Mouse (Mus musculus) embryonic facial prominence, embryonic 12.5 days (tissue): ENCODE measurements around the gene Syde2. TPM values are rescaled to one million over a fixed set of nuclear protein-coding genes. Genes with fewer than 3 reads are reported as not detected.
"Not testable (repeated sequence)": the region's sequence is repeated elsewhere in the genome, so short reads cannot be mapped to it uniquely, and the experiment has no call there.

Experiments
- ATAC-seq: fragments of 200-750 bp; cut with Nextera tagmentation; 2 replicates; pipeline ENCODE4 v1.8.0; 2017; ENCODE audit not compliant: insufficient number of reproducible peaks, insufficient read depth, low FRiP score, low TSS enrichment
- H3K27ac ChIP-seq: fragments of 300-500 bp; sonication (generic); 2 replicates; pipeline ENCODE4 v1.5.1; 2016; ENCODE audit warnings: mild to moderate bottlenecking
- H3K27me3 ChIP-seq: fragments of 300-500 bp; sonication (generic); 2 replicates; pipeline ENCODE4 v1.6.1; 2016; ENCODE audit warnings: mild to moderate bottlenecking, moderate library complexity
- H3K36me3 ChIP-seq: fragments of 300-500 bp; sonication (generic); 2 replicates; pipeline ENCODE4 v1.6.1; 2016; ENCODE audit warnings: mild to moderate bottlenecking
- H3K4me1 ChIP-seq: fragments of 300-500 bp; sonication (generic); 2 replicates; pipeline ENCODE4 v1.6.1; 2016
- H3K4me2 ChIP-seq: fragments of 300-500 bp; sonication (generic); replicated peaks from 2 replicates; pipeline ENCODE4 v1.6.1; 2016; ENCODE audit warnings: mild to moderate bottlenecking, moderate library complexity
- H3K4me3 ChIP-seq: fragments of 300-500 bp; sonication (generic); 2 replicates; pipeline ENCODE4 v1.5.1; 2016; ENCODE audit warnings: mild to moderate bottlenecking
- H3K9ac ChIP-seq: fragments of 300-500 bp; sonication (generic); 2 replicates; pipeline ENCODE4 v1.6.1; 2016; ENCODE audit warnings: mild to moderate bottlenecking, moderate library complexity
- H3K9me3 ChIP-seq: fragments of 300-500 bp; sonication (generic); 2 replicates; pipeline ENCODE4 v1.6.1; 2016; ENCODE audit warnings: mild to moderate bottlenecking, moderate library complexity
- WGBS: fragments of 180-500 bp; shearing (Covaris S2); methylation state at CpG from one replicate; pipeline ENCODE4 v1.1.7; 2016; 5-methylcytosine and 5-hydroxymethylcytosine counted together
- polyA plus RNA-seq: library from polyadenylated mRNA; unstranded; fragments of >200 nt; fragmentation: Nextera tagmentation; extraction: Ambion mirVana; gene quantifications from 2 replicates; pipeline ENCODE4 v1.2.1, GENCODE M21; 2016

Syde2 gene
- polyA plus RNA-seq, 1 experiment from 2014 or later: 2.9 TPM

- H3K4me3 ChIP-seq: no peak overlapping the region
- WGBS: 70% methylated on average over 17 of the region's 17 CpGs
- 0 out of 2 replicates have a peak, but pooled peaks cover under 1% of the 10 kb centered on the region for H3K9me3 ChIP-seq
- H3K27me3 ChIP-seq: no peaks in the 10 kb centered on the region
- ATAC-seq: no peak
- H3K4me2 ChIP-seq: no peak overlapping the region
- no peak overlapping the region for H3K27ac ChIP-seq
- H3K36me3 ChIP-seq: no peaks in the 10 kb centered on the region
- H3K4me1 ChIP-seq: peaks cover 7% of the 10 kb centered on the region
- H3K9ac ChIP-seq: no peak overlapping the region
Measured at GRCm38 (mm10) chr3:145951287-145952165, 36.1 kb upstream of the Syde2 start.

GRCm38 (mm10) chr3:145952945-145953344 is 34.7 kb upstream of the Syde2 start:
- 89% methylated on average over 7 of the region's 7 CpGs for WGBS
- ATAC-seq: no peak
- Histone ChIP-seq H3K27ac (no peak overlapping the region), H3K4me3 (no peak overlapping the region), H3K36me3 (no peaks in the 10 kb centered on the region), H3K9me3 (0 out of 2 replicates have a peak, but pooled peaks cover 3% of the 10 kb centered on the region), H3K4me2 (no peak overlapping the region), H3K9ac (no peak overlapping the region), H3K27me3 (no peaks in the 10 kb centered on the region), H3K4me1 (peaks cover 7% of the 10 kb centered on the region)

- H3K4me1 ChIP-seq: peaks cover 7% of the 10 kb centered on the region
- WGBS: 88% methylated on average over 2 of the region's 2 CpGs
Measured at GRCm38 (mm10) chr3:145953411-145953810, 34.3 kb upstream of the Syde2 start.

GRCm38 (mm10) chr3:145959824-145960223 is 27.8 kb upstream of the Syde2 start:
- Histone ChIP-seq H3K9ac (no peak overlapping the region), H3K4me2 (no peak overlapping the region), H3K4me3 (no peak overlapping the region), H3K36me3 (no peaks in the 10 kb centered on the region), H3K27ac (no peak overlapping the region), H3K9me3 (0 out of 2 replicates have a peak, but pooled peaks cover 3% of the 10 kb centered on the region), H3K4me1 (peaks cover 16% of the 10 kb centered on the region; the same call in 1 of the 2 replicates), H3K27me3 (peaks cover 25% of the 10 kb centered on the region)
- ATAC-seq: no peak
- WGBS: 55% methylated on average over 1 of the region's 1 CpGs

More at GRCm38 (mm10) chr3:145953411-145953810, 34.3 kb upstream of the Syde2 start:
- no peak overlapping the region for H3K4me2 ChIP-seq
- H3K4me3 ChIP-seq: no peak overlapping the region
- no peaks in the 10 kb centered on the region for H3K36me3 ChIP-seq
- ATAC-seq: no peak
- no peaks in the 10 kb centered on the region for H3K27me3 ChIP-seq
- H3K27ac ChIP-seq: no peak overlapping the region
- no peak overlapping the region for H3K9ac ChIP-seq
- 0 out of 2 replicates have a peak, but pooled peaks cover 3% of the 10 kb centered on the region for H3K9me3 ChIP-seq

GRCm38 (mm10) chr3:145962411-145962810 is 25.3 kb upstream of the Syde2 start:
- Histone ChIP-seq H3K27me3 (peaks cover 33% of the 10 kb centered on the region), H3K4me1 (peaks cover 20% of the 10 kb centered on the region; the same call in 1 of the 2 replicates), H3K27ac (no peak overlapping the region), H3K9me3 (no peaks in the 10 kb centered on the region), H3K36me3 (no peaks in the 10 kb centered on the region), H3K4me3 (no peak overlapping the region), H3K4me2 (no peak overlapping the region), H3K9ac (no peak overlapping the region)
- no peak for ATAC-seq
- WGBS: 14% methylated on average over 9 of the region's 9 CpGs

- H3K4me3 ChIP-seq: 0 out of 2 replicates have a peak overlapping the region, but pooled peaks have one; percentile 5
- peaks cover 20% of the 10 kb centered on the region; the same call in 1 of the 2 replicates for H3K4me1 ChIP-seq
- no peak for ATAC-seq
- H3K9ac ChIP-seq: no peak overlapping the region
- peak overlapping the region; percentile 40 for H3K4me2 ChIP-seq
- H3K27me3 ChIP-seq: peaks cover 33% of the 10 kb centered on the region
- peak overlapping the region; percentile 17; the same call in 1 of the 2 replicates for H3K27ac ChIP-seq
- H3K36me3 ChIP-seq: no peaks in the 10 kb centered on the region
- no peaks in the 10 kb centered on the region for H3K9me3 ChIP-seq
- 15% methylated on average over 31 of the region's 31 CpGs for WGBS
Measured at GRCm38 (mm10) chr3:145963101-145964017, 24.3 kb upstream of the Syde2 start.

- H3K27ac ChIP-seq: no peak overlapping the region
- H3K4me1 ChIP-seq: peaks cover 20% of the 10 kb centered on the region; the same call in 1 of the 2 replicates
- 14% methylated on average over 10 of the region's 10 CpGs for whole genome bisulfite sequencing
- no peaks in the 10 kb centered on the region for H3K36me3 ChIP-seq
- H3K9me3 ChIP-seq: no peaks in the 10 kb centered on the region
- 0 out of 2 replicates have a peak overlapping the region, but pooled peaks have one; percentile 5 for H3K4me3 ChIP-seq
- H3K27me3 ChIP-seq: peaks cover 33% of the 10 kb centered on the region
- H3K9ac ChIP-seq: no peak overlapping the region
- no peak for ATAC-seq
- H3K4me2 ChIP-seq: peak overlapping the region; percentile 40
Measured at GRCm38 (mm10) chr3:145964018-145964387, 23.7 kb upstream of the Syde2 start.

GRCm38 (mm10) chr3:145964473-145964872 is 23.2 kb upstream of the Syde2 start:
- Histone ChIP-seq H3K36me3 (no peaks in the 10 kb centered on the region), H3K9ac (no peak overlapping the region), H3K4me3 (no peak overlapping the region), H3K27me3 (peaks cover 33% of the 10 kb centered on the region), H3K9me3 (no peaks in the 10 kb centered on the region), H3K27ac (0 out of 2 replicates have a peak overlapping the region, but pooled peaks have one; percentile 18), H3K4me2 (peak overlapping the region; percentile 40), H3K4me1 (peaks cover 20% of the 10 kb centered on the region; the same call in 1 of the 2 replicates)
- ATAC-seq: peak; percentile 69; the same call in 1 of the 2 replicates
- WGBS: 9% methylated on average over 10 of the region's 10 CpGs

GRCm38 (mm10) chr3:145965583-145965982 is 22.1 kb upstream of the Syde2 start:
- not testable (repeated sequence) for H3K9me3 ChIP-seq, H3K4me2 ChIP-seq, H3K36me3 ChIP-seq, ATAC-seq, H3K4me3 ChIP-seq, H3K9ac ChIP-seq, H3K27ac ChIP-seq
- Histone ChIP-seq H3K27me3 (peaks cover 33% of the 10 kb centered on the region), H3K4me1 (peaks cover 20% of the 10 kb centered on the region; the same call in 1 of the 2 replicates)
- 56% methylated on average over 3 of the region's 3 CpGs for WGBS

GRCm38 (mm10) chr3:145966806-145967205 is 20.9 kb upstream of the Syde2 start:
- Histone ChIP-seq H3K4me2 (no peak overlapping the region), H3K27me3 (peaks cover 28% of the 10 kb centered on the region), H3K4me3 (no peak overlapping the region), H3K36me3 (no peaks in the 10 kb centered on the region), H3K4me1 (peaks cover 20% of the 10 kb centered on the region; the same call in 1 of the 2 replicates), H3K9ac (no peak overlapping the region), H3K9me3 (no peaks in the 10 kb centered on the region), H3K27ac (no peak overlapping the region)
- WGBS: 87% methylated on average over 5 of the region's 5 CpGs
- no peak for ATAC-seq

GRCm38 (mm10) chr3:145969031-145969501 is 18.6 kb upstream of the Syde2 start:
- Histone ChIP-seq H3K27me3 (peaks cover 8% of the 10 kb centered on the region; the same call in 1 of the 2 replicates), H3K4me2 (no peak overlapping the region), H3K36me3 (no peaks in the 10 kb centered on the region), H3K27ac (peak overlapping the region; percentile 23; the same call in 1 of the 2 replicates), H3K9ac (no peak overlapping the region), H3K4me1 (peaks cover 7% of the 10 kb centered on the region; the same call in 1 of the 2 replicates), H3K4me3 (no peak overlapping the region), H3K9me3 (peaks cover 3% of the 10 kb centered on the region; the same call in 1 of the 2 replicates)
- no peak for ATAC-seq
- 32% methylated on average over 14 of the region's 14 CpGs for WGBS
